Mouse (Mus musculus) stomach, postnatal 0 days (tissue): ENCODE data around the gene Oca2. TPM values are rescaled to one million over a fixed set of nuclear protein-coding genes. Genes with fewer than 3 reads are reported as not detected.
A peak's percentile ranks its signal among the peaks of the same experiment; 100 is the strongest.

Source experiments
- ATAC-seq: fragments of 200-750 bp; cut with Nextera tagmentation; 2 replicates; pipeline ENCODE4 v1.8.0; 2017; ENCODE audit not compliant: low FRiP score, low TSS enrichment
- DNase-seq: peaks from one replicate; pipeline ENCODE4 v3.0.0-alpha.2; 2016; ENCODE audit warnings: low spot score
- H3K27ac ChIP-seq: fragments of 300-500 bp; sonication (generic); replicated peaks from 2 replicates; pipeline ENCODE4 v1.5.1; 2014; ENCODE audit warnings: mild to moderate bottlenecking, control low read depth
- H3K27me3 ChIP-seq: fragments of 300-500 bp; sonication (generic); 2 replicates; pipeline ENCODE4 v1.6.1; 2014; ENCODE audit warnings: low read length; ENCODE audit not compliant: control insufficient read depth, insufficient read depth
- H3K36me3 ChIP-seq: fragments of 300-500 bp; sonication (generic); 2 replicates; pipeline ENCODE4 v1.6.1; 2014; ENCODE audit warnings: low read length, mixed read lengths; ENCODE audit not compliant: control insufficient read depth, insufficient read depth
- H3K4me1 ChIP-seq: fragments of 300-500 bp; sonication (generic); replicated peaks from 2 replicates; pipeline ENCODE4 v1.6.1; 2014; ENCODE audit warnings: antibody characterized with exemption; ENCODE audit not compliant: control insufficient read depth, insufficient read depth
- H3K4me2 ChIP-seq: fragments of 300-500 bp; sonication (generic); replicated peaks from 2 replicates; pipeline ENCODE4 v1.6.1; 2014; ENCODE audit warnings: low read depth, mild to moderate bottlenecking, control low read depth, moderate library complexity
- H3K4me3 ChIP-seq: fragments of 300-500 bp; sonication (generic); 2 replicates; pipeline ENCODE4 v1.5.1; 2014; ENCODE audit warnings: low read depth, low read length, control low read depth
- H3K9ac ChIP-seq: fragments of 300-500 bp; sonication (generic); 2 replicates; pipeline ENCODE4 v1.6.1; 2014; ENCODE audit warnings: mild to moderate bottlenecking, low read length, control low read depth, mixed read lengths
- H3K9me3 ChIP-seq: fragments of 300-500 bp; sonication (generic); 2 replicates; pipeline ENCODE4 v1.6.1; 2016; ENCODE audit warnings: low read length; ENCODE audit not compliant: control insufficient read depth
- CTCF ChIP-seq: IDR thresholded peaks from 2 replicates; pipeline ENCODE4 v1.5.1; 2016; ENCODE audit warnings: antibody characterized with exemption, low read depth, mild to moderate bottlenecking, moderate library complexity
- EP300 ChIP-seq: optimal IDR thresholded peaks from 2 replicates; pipeline ENCODE3; 2016; ENCODE audit warnings: antibody characterized with exemption
- WGBS: fragments of 180-500 bp; shearing (Covaris S2); extraction: QIAGEN DNeasy Blood & Tissue Kit; methylation state at CpG from one replicate; pipeline ENCODE4 v1.1.7; 2014; 5-methylcytosine and 5-hydroxymethylcytosine counted together
- polyA plus RNA-seq: library from polyadenylated mRNA; unstranded; fragments of >200 nt; fragmentation: Nextera tagmentation; extraction: Ambion mirVana; gene quantifications from 2 replicates; pipeline ENCODE4 v1.2.1, GENCODE M21; 2015

The Oca2 gene
- polyA plus RNA-seq, 1 experiment from 2014 or later: 0.27 TPM

DNA sequence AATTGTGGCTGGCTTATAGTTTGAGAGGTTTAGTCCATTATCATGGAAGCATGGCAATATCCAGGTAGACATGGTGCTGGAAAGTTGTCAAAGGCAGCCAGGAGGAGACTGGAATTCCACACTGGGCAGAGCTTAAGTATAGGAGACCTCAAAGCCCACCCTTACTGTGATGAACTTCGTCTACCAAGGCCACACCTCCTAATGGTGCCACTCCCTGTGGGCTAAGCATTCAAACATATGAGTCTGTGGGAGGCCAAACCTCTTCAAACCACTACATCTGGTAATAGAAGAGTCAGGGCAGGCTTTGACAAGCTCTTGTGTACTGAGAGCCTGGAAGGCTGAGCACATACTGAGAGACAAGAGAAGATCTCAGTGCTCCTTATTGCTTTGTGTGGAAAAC, 260.2 kb downstream of the Oca2 start:
- Histone ChIP-seq H3K9me3 (no peaks in the 10 kb centered on the region), H3K27ac (no peak overlapping the region), H3K4me2 (no peak overlapping the region), H3K4me1 (no peaks in the 10 kb centered on the region), H3K4me3 (no peak overlapping the region), H3K36me3 (no peaks in the 10 kb centered on the region), H3K27me3 (no peaks in the 10 kb centered on the region), H3K9ac (no peak overlapping the region)
- TF ChIP-seq CTCF (no peak), EP300 (no peak)
- WGBS: 30% methylated on average over 1 of the region's 1 CpGs
- no peak for ATAC-seq
- DNase-seq: no peak

DNA sequence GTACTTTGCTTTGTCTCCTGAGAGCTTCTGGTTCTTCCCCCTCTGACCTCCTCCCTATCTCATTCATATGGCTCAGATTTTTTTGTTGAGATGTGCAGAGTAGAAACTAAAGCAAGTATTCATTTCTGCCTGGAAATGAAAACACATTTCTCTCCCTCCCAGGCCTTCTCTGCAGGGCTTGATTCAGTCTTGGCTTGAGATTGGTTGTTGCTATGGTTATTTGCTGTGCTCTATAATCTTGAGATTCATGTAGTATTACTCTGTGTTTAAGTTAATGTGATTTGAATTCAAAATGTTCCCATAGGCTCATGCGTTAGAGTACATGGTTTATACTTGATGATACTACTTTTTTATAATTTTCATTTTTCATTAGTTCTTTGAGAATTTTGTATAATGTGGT, 260.9 kb downstream of the Oca2 start:
- no peak for DNase-seq
- WGBS: 74% methylated on average over 1 of the region's 1 CpGs

DNA sequence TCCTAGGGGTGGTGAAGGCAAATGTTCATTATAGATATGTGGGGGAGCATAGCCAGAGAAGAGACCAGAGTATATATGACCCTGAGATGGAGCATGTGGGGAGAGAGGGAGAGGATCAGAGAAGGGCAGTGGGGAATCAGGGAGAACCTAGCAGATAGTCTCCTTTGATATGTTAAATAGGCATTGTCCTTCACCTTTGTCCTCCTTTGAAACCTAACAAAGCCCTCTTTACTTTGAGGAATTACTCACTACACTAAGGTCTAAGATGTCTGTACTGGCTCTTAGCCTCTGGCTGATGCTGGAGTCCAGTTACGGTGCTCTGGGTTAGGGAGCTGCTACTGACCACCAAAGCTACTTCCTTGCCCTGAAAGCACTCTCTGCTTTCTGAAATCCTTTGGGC, 279.0 kb downstream of the Oca2 start:
- Histone ChIP-seq H3K9me3 (no peaks in the 10 kb centered on the region), H3K27me3 (no peaks in the 10 kb centered on the region), H3K27ac (no peak overlapping the region), H3K4me3 (no peak overlapping the region), H3K4me2 (no peak overlapping the region), H3K36me3 (no peaks in the 10 kb centered on the region), H3K4me1 (no peaks in the 10 kb centered on the region), H3K9ac (no peak overlapping the region)
- WGBS: 57% methylated on average over 1 of the region's 1 CpGs
- TF ChIP-seq CTCF (no peak), EP300 (no peak)
- ATAC-seq (no peak), DNase-seq (no peak)

More for the DNA sequence above, 260.9 kb downstream of the Oca2 start:
- TF ChIP-seq CTCF: no peak
- TF ChIP-seq EP300: no peak
- H3K9ac ChIP-seq: no peak overlapping the region
- H3K4me3 ChIP-seq: no peak overlapping the region
- no peak overlapping the region for H3K4me2 ChIP-seq
- H3K9me3 ChIP-seq: no peaks in the 10 kb centered on the region
- H3K27ac ChIP-seq: no peak overlapping the region
- no peaks in the 10 kb centered on the region for H3K4me1 ChIP-seq
- H3K36me3 ChIP-seq: no peaks in the 10 kb centered on the region
- H3K27me3 ChIP-seq: no peaks in the 10 kb centered on the region
- ATAC-seq: no peak

DNA sequence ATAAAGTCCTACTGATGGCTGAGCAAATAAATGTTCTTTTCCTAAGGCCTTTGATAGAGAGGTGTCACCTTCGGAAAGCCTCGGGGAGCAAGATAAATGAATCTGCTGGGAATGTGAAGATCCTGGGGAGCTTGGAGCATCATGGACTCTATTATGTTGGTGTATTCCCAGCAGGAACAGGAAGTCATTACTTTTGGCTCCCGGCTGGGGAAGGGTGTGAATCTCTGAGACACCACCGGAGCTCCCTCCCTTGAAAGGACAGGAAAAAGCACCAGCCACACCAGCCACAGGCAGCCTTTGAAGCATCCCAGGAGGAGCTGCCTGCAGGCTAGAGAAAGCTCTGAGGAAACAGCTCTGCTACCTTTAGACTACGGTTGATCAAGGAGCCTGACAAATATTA, 280.2 kb downstream of the Oca2 start:
- Histone ChIP-seq H3K4me3 (no peak overlapping the region), H3K36me3 (no peaks in the 10 kb centered on the region), H3K4me2 (no peak overlapping the region), H3K27me3 (no peaks in the 10 kb centered on the region), H3K27ac (no peak overlapping the region), H3K4me1 (no peaks in the 10 kb centered on the region), H3K9me3 (no peaks in the 10 kb centered on the region), H3K9ac (no peak overlapping the region)
- TF ChIP-seq CTCF (no peak), EP300 (no peak)
- WGBS: 10% methylated on average over 5 of the region's 5 CpGs
- ATAC-seq: no peak
- peak; percentile 16 for DNase-seq

DNA sequence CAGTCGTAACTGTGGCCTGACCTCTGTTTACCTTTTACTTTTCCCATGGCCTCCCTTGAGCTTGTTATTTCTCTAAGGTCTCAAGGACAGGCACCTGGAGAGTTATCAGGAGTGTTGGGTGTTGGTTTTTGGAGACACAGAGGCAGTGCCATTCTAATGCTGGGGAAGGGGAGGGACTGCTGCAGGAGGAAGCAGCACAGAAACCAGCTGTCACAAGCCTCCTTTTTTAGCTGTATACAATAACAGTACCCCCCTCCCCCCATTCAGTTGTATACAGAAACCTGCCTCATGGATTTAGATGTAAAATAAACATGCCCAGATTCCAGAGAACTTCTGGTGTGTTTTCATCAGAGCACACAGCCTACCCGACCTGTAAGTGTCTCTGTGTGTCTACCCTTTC, 295.3 kb downstream of the Oca2 start:
- H3K36me3 ChIP-seq: no peaks in the 10 kb centered on the region
- H3K4me3 ChIP-seq: no peak overlapping the region
- no peak overlapping the region for H3K4me2 ChIP-seq
- no peaks in the 10 kb centered on the region for H3K9me3 ChIP-seq
- no peak overlapping the region for H3K9ac ChIP-seq
- ATAC-seq (0 out of 2 replicates have a peak, but pooled peaks have one; percentile 24), DNase-seq (no peak)
- 18% methylated on average over 2 of the region's 2 CpGs for WGBS
- H3K27ac ChIP-seq: no peak overlapping the region
- no peaks in the 10 kb centered on the region for H3K4me1 ChIP-seq
- TF ChIP-seq EP300 (no peak), CTCF (no peak)
- no peaks in the 10 kb centered on the region for H3K27me3 ChIP-seq

DNA sequence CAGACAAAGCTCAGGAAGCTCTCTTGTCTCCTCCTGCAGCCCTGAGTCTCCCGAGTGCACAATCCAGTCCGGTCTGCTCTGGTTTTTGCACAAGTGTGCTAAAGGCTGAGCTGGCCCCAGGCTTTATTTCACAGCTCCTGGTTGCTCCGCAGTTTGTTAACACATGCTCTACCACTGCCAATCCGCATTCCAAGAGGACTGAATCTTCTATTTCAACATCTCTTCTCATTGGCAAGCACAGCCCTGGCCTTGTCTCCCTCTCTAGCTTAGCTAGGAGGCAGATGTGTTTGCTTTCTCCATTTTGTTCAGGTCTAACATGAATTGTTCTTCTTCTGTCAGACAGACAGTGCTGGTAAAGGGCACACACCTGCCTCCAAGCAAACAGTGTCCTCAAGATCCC, 309.7 kb downstream of the Oca2 start:
- Histone ChIP-seq H3K9ac (no peak overlapping the region), H3K4me3 (no peak overlapping the region), H3K36me3 (no peaks in the 10 kb centered on the region), H3K9me3 (no peaks in the 10 kb centered on the region), H3K27ac (no peak overlapping the region), H3K4me2 (no peak overlapping the region), H3K27me3 (no peaks in the 10 kb centered on the region), H3K4me1 (no peaks in the 10 kb centered on the region)
- TF ChIP-seq EP300 (no peak), CTCF (no peak)
- ATAC-seq (peak; percentile 56; the same call in 1 of the 2 replicates), DNase-seq (no peak)
- 31% methylated on average over 4 of the region's 4 CpGs for whole genome bisulfite sequencing
